Mouse (Mus musculus): ENCODE measurements around the gene Cenpn. TPM values are rescaled to one million over a fixed set of nuclear protein-coding genes. Genes with fewer than 3 reads are reported as not detected.
A peak's percentile ranks its signal among the peaks of the same experiment; 100 is the strongest.

Gene Cenpn
- 10.6 and 11.8 TPM in 2 replicates for polyA plus RNA-seq (2015; fragmentation: Nextera tagmentation; extraction: Ambion mirVana)

DNA sequence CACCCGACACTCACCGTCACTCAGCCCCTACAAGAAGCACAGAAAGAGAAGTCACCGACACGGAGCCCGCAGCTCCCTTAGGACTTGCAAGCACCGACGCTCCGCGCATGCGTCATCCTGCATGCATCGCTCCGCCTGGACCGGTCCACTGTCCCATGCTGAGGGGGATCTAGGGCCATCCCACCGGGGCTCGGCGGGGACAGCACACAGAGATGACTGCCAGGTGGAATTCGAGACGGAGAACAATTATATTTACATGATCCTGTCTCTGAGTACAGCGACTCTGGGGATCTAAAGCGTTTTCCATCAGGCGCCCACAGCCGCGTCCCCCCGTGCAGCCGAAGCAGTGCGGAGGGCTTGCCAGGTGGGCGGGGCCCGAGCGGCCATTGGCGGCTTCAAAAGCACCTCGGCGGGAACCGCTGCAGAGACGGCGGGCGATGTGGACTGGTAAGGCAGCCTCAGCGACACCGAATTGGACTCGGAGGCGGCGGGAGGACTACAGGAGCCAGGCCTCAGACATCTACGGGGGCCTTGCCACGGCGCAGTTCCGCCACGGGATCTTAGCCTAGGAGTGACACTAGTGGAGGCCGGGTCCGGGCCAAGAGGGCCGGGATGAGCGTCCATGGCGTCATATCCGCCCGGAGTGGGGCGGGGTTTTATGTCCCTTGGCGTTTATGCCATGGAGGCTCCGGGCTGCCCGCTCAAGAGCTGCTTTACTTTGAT lies at the start of gene Cenpn, which contains the start of gene Cmc2:
Gene Cenpn, plus strand, starts transcription at position 394 of the 723 bp plus-strand sequence.
Gene Cmc2, minus strand, starts transcription at position 119 of the 723 bp plus-strand sequence.
- H3K9ac ChIP-seq (replicated peaks) = peak within 1 kb of the TSS; percentile 71
- peak within 1 kb of the TSS; percentile 79 for H3K27ac ChIP-seq (ENCODE audit: low read depth)
- no peaks in the 10 kb centered on the region for H3K27me3 ChIP-seq (ENCODE audit: insufficient read depth, low read length)
- peak; percentile 96 for DNase-seq
- no peaks in the 10 kb centered on the region for H3K9me3 ChIP-seq (ENCODE audit: low read length)
- peaks cover 18% of the 10 kb centered on the region for H3K4me1 ChIP-seq (ENCODE audit: insufficient read depth)
- peak within 1 kb of the TSS; percentile 81 for H3K4me3 ChIP-seq (ENCODE audit: low read depth, low read length)
- H3K36me3 ChIP-seq (replicated peaks; ENCODE audit: insufficient read depth, low read length) = peaks cover 9% of the 10 kb centered on the region
- under 1% methylated on average over 57 of the region's 57 CpGs for WGBS (ENCODE audit: insufficient replicate concordance)
- ATAC-seq = peak; percentile 93
- peak within 1 kb of the TSS; percentile 73 for H3K4me2 ChIP-seq (ENCODE audit: low read depth, low read length)
- TF ChIP-seq EP300 (IDR thresholded peaks at IDR 0.05; ENCODE audit: low read depth) = peak; percentile 76
- TF ChIP-seq CTCF (IDR thresholded peaks at IDR 0.05; ENCODE audit: low read depth) = no peak

DNA sequence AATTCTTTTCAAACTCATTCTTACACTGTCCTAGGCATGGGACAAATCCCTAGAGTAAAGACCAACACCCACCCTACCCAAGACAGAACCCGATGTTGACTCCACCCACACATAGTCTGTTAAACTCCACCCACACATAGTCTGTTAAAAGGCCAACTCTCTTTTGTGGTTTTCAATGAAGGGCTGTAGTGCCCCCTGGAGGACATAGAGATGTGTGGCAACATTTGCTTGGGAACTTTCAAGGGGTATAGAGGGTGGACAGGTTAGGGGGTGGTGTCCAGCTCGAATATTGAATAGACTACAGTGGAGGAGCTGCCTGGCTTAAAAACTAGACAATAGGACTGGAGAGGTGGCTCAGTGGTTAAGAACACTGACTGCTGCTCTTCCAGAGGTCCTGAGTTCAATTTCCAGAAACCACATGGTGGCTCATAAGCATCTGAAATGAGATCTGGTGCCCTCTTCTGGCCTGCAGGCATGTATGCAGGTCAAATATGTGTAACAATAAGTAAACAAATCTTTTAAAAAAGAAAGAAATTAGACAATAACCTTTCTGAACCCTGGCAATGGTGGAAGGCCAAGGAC lies 48.7 kb upstream of the Cenpn start:
- Histone ChIP-seq H3K4me2 (ENCODE audit: low read depth, low read length) (no peak overlapping the region), H3K27me3 (ENCODE audit: insufficient read depth, low read length) (no peaks in the 10 kb centered on the region), H3K27ac (ENCODE audit: low read depth) (0 out of 2 replicates have a peak overlapping the region, but pooled peaks have one; percentile 30), H3K4me3 (ENCODE audit: low read depth, low read length) (no peak overlapping the region), H3K9ac (replicated peaks) (no peak overlapping the region), H3K4me1 (ENCODE audit: insufficient read depth) (0 out of 2 replicates have a peak, but pooled peaks cover 3% of the 10 kb centered on the region), H3K9me3 (ENCODE audit: low read length) (peaks cover 2% of the 10 kb centered on the region; the same call in 1 of the 2 replicates), H3K36me3 (replicated peaks; ENCODE audit: insufficient read depth, low read length) (no peaks in the 10 kb centered on the region)
- 54% methylated on average over 2 of the region's 2 CpGs for WGBS (ENCODE audit: insufficient replicate concordance)
- ATAC-seq (peak; percentile 20; the same call in 1 of the 2 replicates), DNase-seq (peak; percentile 22)
- no peak for TF ChIP-seq EP300 (IDR thresholded peaks at IDR 0.05; ENCODE audit: low read depth)
- TF ChIP-seq CTCF (IDR thresholded peaks at IDR 0.05; ENCODE audit: low read depth) = peak; percentile 53

DNA sequence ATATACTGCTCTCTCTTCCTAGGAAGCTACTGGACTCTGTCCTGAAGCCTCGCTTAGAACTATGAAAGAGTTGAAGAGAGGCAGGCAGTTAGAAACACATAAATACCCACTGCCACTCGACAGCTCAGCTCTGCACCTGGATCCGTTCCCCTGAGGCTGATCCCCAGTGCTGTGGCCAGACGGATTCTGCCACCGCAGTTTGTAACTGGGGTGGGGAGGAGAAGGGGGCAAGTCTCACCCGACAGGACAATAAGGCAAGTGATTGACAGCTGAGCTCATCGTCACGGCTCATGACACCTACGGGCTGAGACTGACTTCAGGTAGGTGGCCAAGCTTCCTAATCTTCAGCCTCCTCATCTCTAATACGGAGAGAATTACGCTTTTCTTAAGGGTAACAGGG lies 47.9 kb upstream of the Cenpn start:
- no peak overlapping the region for H3K9ac ChIP-seq (replicated peaks)
- ATAC-seq = peak; percentile 63
- no peaks in the 10 kb centered on the region for H3K27me3 ChIP-seq (ENCODE audit: insufficient read depth, low read length)
- H3K4me1 ChIP-seq (ENCODE audit: insufficient read depth) = 0 out of 2 replicates have a peak, but pooled peaks cover 3% of the 10 kb centered on the region
- WGBS (ENCODE audit: insufficient replicate concordance) = 68% methylated on average over 11 of the region's 11 CpGs
- no peaks in the 10 kb centered on the region for H3K36me3 ChIP-seq (replicated peaks; ENCODE audit: insufficient read depth, low read length)
- peak; percentile 47 for DNase-seq
- H3K4me2 ChIP-seq (ENCODE audit: low read depth, low read length) = no peak overlapping the region
- TF ChIP-seq CTCF (IDR thresholded peaks at IDR 0.05; ENCODE audit: low read depth) = no peak
- no peak for TF ChIP-seq EP300 (IDR thresholded peaks at IDR 0.05; ENCODE audit: low read depth)
- H3K4me3 ChIP-seq (ENCODE audit: low read depth, low read length) = no peak overlapping the region
- H3K9me3 ChIP-seq (ENCODE audit: low read length) = peaks cover 2% of the 10 kb centered on the region; the same call in 1 of the 2 replicates
- H3K27ac ChIP-seq (ENCODE audit: low read depth) = 0 out of 2 replicates have a peak overlapping the region, but pooled peaks have one; percentile 30

DNA sequence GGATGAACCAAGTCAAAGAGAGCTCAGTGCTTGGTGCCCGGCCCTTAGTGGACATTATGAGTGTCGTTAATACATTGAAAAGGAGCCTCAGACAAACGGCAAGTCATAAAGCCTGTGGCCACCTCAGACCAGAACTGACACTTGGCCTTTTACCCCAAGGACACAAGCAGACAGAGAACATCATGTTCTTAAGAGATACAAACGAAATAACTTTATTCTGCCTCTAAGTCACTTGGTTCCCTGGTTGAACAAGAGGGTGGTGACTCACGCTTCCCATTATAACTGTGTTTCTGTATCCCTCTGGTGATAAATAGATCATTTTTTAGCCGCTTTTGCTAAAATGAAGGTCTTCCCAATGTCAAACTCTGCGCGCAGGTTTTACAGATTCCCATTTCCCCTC lies 47.5 kb upstream of the Cenpn start:
- 77% methylated on average over 8 of the region's 8 CpGs for WGBS (ENCODE audit: insufficient replicate concordance)
- ATAC-seq (no peak), DNase-seq (no peak)
- H3K9ac ChIP-seq (replicated peaks) = no peak overlapping the region
- H3K36me3 ChIP-seq (replicated peaks; ENCODE audit: insufficient read depth, low read length) = no peaks in the 10 kb centered on the region
- H3K4me3 ChIP-seq (ENCODE audit: low read depth, low read length) = no peak overlapping the region
- H3K9me3 ChIP-seq (ENCODE audit: low read length) = peaks cover 2% of the 10 kb centered on the region; the same call in 1 of the 2 replicates
- TF ChIP-seq CTCF (IDR thresholded peaks at IDR 0.05; ENCODE audit: low read depth) (no peak), EP300 (IDR thresholded peaks at IDR 0.05; ENCODE audit: low read depth) (no peak)
- H3K27ac ChIP-seq (ENCODE audit: low read depth) = no peak overlapping the region
- no peak overlapping the region for H3K4me2 ChIP-seq (ENCODE audit: low read depth, low read length)
- no peaks in the 10 kb centered on the region for H3K27me3 ChIP-seq (ENCODE audit: insufficient read depth, low read length)
- 0 out of 2 replicates have a peak, but pooled peaks cover 3% of the 10 kb centered on the region for H3K4me1 ChIP-seq (ENCODE audit: insufficient read depth)

DNA sequence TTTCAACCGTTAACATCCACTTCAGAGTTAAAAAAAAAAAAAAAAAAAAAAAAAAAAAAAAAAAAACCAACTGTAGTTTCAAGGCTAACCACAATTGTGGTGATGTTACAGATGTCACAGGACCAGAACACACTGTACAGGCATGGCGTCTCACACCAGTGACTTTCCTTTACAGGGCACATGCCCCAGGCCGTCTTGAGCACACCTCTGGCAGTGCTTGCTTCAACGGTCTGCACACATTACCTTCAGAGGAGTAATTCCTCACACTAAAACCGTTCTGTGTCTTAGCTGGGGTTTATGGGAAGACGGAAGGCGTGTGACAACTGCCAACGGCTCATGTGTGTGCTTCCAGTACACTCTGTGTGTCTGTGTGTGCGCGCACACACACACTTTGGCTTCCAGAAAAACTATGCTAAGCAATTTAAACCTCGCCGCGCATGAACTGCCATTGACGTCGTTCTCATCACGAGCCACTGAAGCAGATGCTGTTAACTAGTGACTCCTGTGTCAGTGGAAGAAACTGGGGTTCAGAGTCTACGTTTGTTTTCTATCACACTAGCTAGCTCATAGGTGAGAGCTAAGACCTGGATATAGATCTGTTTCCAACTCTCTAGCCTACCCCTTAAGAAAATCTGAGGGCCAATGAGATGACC lies 45.6 kb upstream of the Cenpn start:
- TF ChIP-seq CTCF (IDR thresholded peaks at IDR 0.05; ENCODE audit: low read depth) (no peak), EP300 (IDR thresholded peaks at IDR 0.05; ENCODE audit: low read depth) (peak; percentile 66)
- DNase-seq (no peak), ATAC-seq (peak; percentile 72)
- H3K4me3 ChIP-seq (ENCODE audit: low read depth, low read length) = no peak overlapping the region
- H3K9ac ChIP-seq (replicated peaks) = no peak overlapping the region
- no peaks in the 10 kb centered on the region for H3K27me3 ChIP-seq (ENCODE audit: insufficient read depth, low read length)
- H3K4me1 ChIP-seq (ENCODE audit: insufficient read depth) = 0 out of 2 replicates have a peak, but pooled peaks cover 3% of the 10 kb centered on the region
- WGBS (ENCODE audit: insufficient replicate concordance) = 63% methylated on average over 17 of the region's 17 CpGs
- H3K36me3 ChIP-seq (replicated peaks; ENCODE audit: insufficient read depth, low read length) = no peaks in the 10 kb centered on the region
- H3K9me3 ChIP-seq (ENCODE audit: low read length) = peaks cover 2% of the 10 kb centered on the region; the same call in 1 of the 2 replicates
- H3K4me2 ChIP-seq (ENCODE audit: low read depth, low read length) = no peak overlapping the region
- H3K27ac ChIP-seq (ENCODE audit: low read depth) = 0 out of 2 replicates have a peak overlapping the region, but pooled peaks have one; percentile 2
